Comparison of ENCODE assay signal across 20 mouse cellular contexts in the genomic region with DNA sequence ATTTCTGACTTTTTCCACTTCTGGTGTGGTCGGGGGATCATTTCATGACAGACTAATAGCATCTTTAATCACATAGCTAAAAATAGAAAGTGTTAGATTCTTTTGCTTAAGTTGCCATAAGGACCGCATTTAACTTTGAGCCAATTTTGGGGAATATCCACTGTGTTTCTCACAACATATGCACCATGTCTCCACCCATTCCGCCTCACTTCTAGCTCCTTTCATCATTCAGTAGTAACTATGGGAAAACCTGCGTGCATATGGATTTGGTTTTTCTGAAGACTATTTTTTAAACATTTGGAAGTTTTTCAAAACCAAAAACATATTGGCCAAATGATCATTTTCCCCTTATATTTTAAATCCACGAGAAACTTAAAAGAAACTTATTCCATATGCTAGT.
DNase-seq lines count a peak whose midpoint lies in the region; ATAC-seq and TF ChIP-seq lines count a peak whose summit lies in the region.
"Had no signal": no experiment of that assay in that cellular context is flagged by ENCODE, and none has a peak within 500 bp of the region (broad histone marks: within the 10 kb centered on the region; RNA-seq: fewer than 3 reads in every experiment).

No protein-coding gene starts in this region.

- no peak for TF ChIP-seq POLR2A in brain, embryonic 14.5 days (IDR thresholded peaks at IDR 0.05; ENCODE audit: borderline replicate concordance, extremely low read depth, insufficient read depth, insufficient read length, poor library complexity, severe bottlenecking)

- H3K27me3 ChIP-seq in forebrain, embryonic 14.5 days (replicated peaks; ENCODE audit: control insufficient read depth, insufficient read depth, low read length): no peaks in the 10 kb centered on the region
- H3K27me3 ChIP-seq in forebrain, embryonic 16.5 days (replicated peaks; ENCODE audit: control insufficient read depth, insufficient read depth, low read length): no peaks in the 10 kb centered on the region
- no peaks in the 10 kb centered on the region for H3K27me3 ChIP-seq in lung, embryonic 14.5 days (ENCODE audit: insufficient read depth, low read length)
- H3K27me3 ChIP-seq: embryonic facial prominence, embryonic 13.5 days; forebrain, embryonic 12.5 days; forebrain, embryonic 15.5 days had no signal

- H3K36me3 ChIP-seq in forebrain, embryonic 14.5 days (ENCODE audit: control insufficient read depth, insufficient read depth, low read length): no peaks in the 10 kb centered on the region
- no peaks in the 10 kb centered on the region for H3K36me3 ChIP-seq in forebrain, embryonic 16.5 days (ENCODE audit: control insufficient read depth, insufficient read depth)
- H3K36me3 ChIP-seq in lung, embryonic 14.5 days (ENCODE audit: insufficient read depth): no peaks in the 10 kb centered on the region
- H3K36me3 ChIP-seq: embryonic facial prominence, embryonic 13.5 days; forebrain, embryonic 12.5 days; forebrain, embryonic 15.5 days had no signal

- ATAC-seq in forebrain, embryonic 14.5 days: no peak
- no peak for ATAC-seq in forebrain, embryonic 16.5 days
- no peak for ATAC-seq in lung, embryonic 14.5 days (ENCODE audit: insufficient read depth)
- ATAC-seq: forebrain, embryonic 15.5 days had no signal

- DNase-seq in forebrain, embryonic 14.5 days (ENCODE audit: low spot score): peak; percentile 51
- peak; percentile 43 for DNase-seq in lung, embryonic 14.5 days
- DNase-seq in lung, postnatal 4 days: no peak
- DNase-seq in brain, embryonic 14.5 days (ENCODE audit: low read depth): peak; percentile 55
- DNase-seq in right cerebral cortex, postnatal 14 days: no peak
- DNase-seq in layer of hippocampus, postnatal 36 days: no peak
- DNase-seq: adrenal gland, adult 2 months; adrenal gland, postnatal 10 days; adrenal gland, postnatal 25 days; cerebellum, adult 11 months; cerebellum, adult 18-20 months; cerebellum, adult 8-10 months; cerebellum, adult 9-11 months; cerebellum, postnatal 14 days; cerebellum, postnatal 36 days; embryo, embryonic 11 days had no signal

- no peak overlapping the region for H3K4me2 ChIP-seq in forebrain, embryonic 14.5 days (ENCODE audit: low read length)
- H3K4me2 ChIP-seq in forebrain, embryonic 16.5 days (ENCODE audit: low read length): no peak overlapping the region
- no peak overlapping the region for H3K4me2 ChIP-seq in lung, embryonic 14.5 days
- H3K4me2 ChIP-seq: embryonic facial prominence, embryonic 13.5 days; forebrain, embryonic 12.5 days; forebrain, embryonic 15.5 days had no signal

- no peak for TF ChIP-seq CTCF in lung, embryonic 14.5 days (IDR thresholded peaks at IDR 0.05; ENCODE audit: low read depth)
- no peak for TF ChIP-seq CTCF in brain, embryonic 14.5 days (IDR thresholded peaks at IDR 0.05; ENCODE audit: borderline replicate concordance, extremely low read depth, insufficient read depth, insufficient read length)

- peaks cover 4% of the 10 kb centered on the region for H3K4me1 ChIP-seq in forebrain, embryonic 14.5 days (ENCODE audit: control insufficient read depth, insufficient read depth, low read length)
- 0 out of 2 replicates have a peak, but pooled peaks cover 3% of the 10 kb centered on the region for H3K4me1 ChIP-seq in forebrain, embryonic 16.5 days (replicated peaks; ENCODE audit: control insufficient read depth, insufficient read depth, low read length)
- no peaks in the 10 kb centered on the region for H3K4me1 ChIP-seq in lung, embryonic 14.5 days (ENCODE audit: insufficient read depth)
- H3K4me1 ChIP-seq: embryonic facial prominence, embryonic 13.5 days; forebrain, embryonic 12.5 days; forebrain, embryonic 15.5 days had no signal

- no peaks in the 10 kb centered on the region for H3K9me3 ChIP-seq in forebrain, embryonic 14.5 days (replicated peaks; ENCODE audit: control insufficient read depth, low read length)
- no peaks in the 10 kb centered on the region for H3K9me3 ChIP-seq in forebrain, embryonic 16.5 days (ENCODE audit: control insufficient read depth, low read length)
- H3K9me3 ChIP-seq in lung, embryonic 14.5 days (ENCODE audit: low read depth, low read length): no peaks in the 10 kb centered on the region
- H3K9me3 ChIP-seq: embryonic facial prominence, embryonic 13.5 days; forebrain, embryonic 12.5 days; forebrain, embryonic 15.5 days had no signal

- H3K4me3 ChIP-seq in forebrain, embryonic 14.5 days (ENCODE audit: low read depth, low read length): no peak overlapping the region
- no peak overlapping the region for H3K4me3 ChIP-seq in forebrain, embryonic 16.5 days (replicated peaks; ENCODE audit: low read length)
- H3K4me3 ChIP-seq in lung, embryonic 14.5 days (ENCODE audit: low read depth, low read length): no peak overlapping the region
- H3K4me3 ChIP-seq: embryonic facial prominence, embryonic 13.5 days; forebrain, embryonic 12.5 days; forebrain, embryonic 15.5 days had no signal

- 82% methylated on average over 5 of the region's 5 CpGs for WGBS in forebrain, embryonic 14.5 days
- whole genome bisulfite sequencing in forebrain, embryonic 16.5 days: 66% methylated on average over 5 of the region's 5 CpGs
- WGBS in lung, embryonic 14.5 days: 53% methylated on average over 5 of the region's 5 CpGs

- H3K27ac ChIP-seq in forebrain, embryonic 14.5 days (ENCODE audit: low read depth, low read length): no peak overlapping the region
- no peak overlapping the region for H3K27ac ChIP-seq in forebrain, embryonic 16.5 days (ENCODE audit: low read length)
- no peak overlapping the region for H3K27ac ChIP-seq in lung, embryonic 14.5 days (ENCODE audit: low read depth)
- H3K27ac ChIP-seq: embryonic facial prominence, embryonic 13.5 days; forebrain, embryonic 12.5 days; forebrain, embryonic 15.5 days had no signal

- no peak overlapping the region for H3K9ac ChIP-seq in forebrain, embryonic 14.5 days (ENCODE audit: low read length)
- no peak overlapping the region for H3K9ac ChIP-seq in forebrain, embryonic 16.5 days (replicated peaks; ENCODE audit: low read depth, low read length)
- no peak overlapping the region for H3K9ac ChIP-seq in lung, embryonic 14.5 days
- H3K9ac ChIP-seq: embryonic facial prominence, embryonic 13.5 days; forebrain, embryonic 12.5 days; forebrain, embryonic 15.5 days had no signal

Comparison
In these comparisons a context has a peak if more than half of its experiments do, and no peak if none do; other contexts are left out.
1. DNase-seq: peak in forebrain, embryonic 14.5 days (single experiment), lung, embryonic 14.5 days (single experiment) and brain, embryonic 14.5 days (single experiment); none in lung, postnatal 4 days (0 of 2), right cerebral cortex, postnatal 14 days (single experiment) and layer of hippocampus, postnatal 36 days (0 of 2).